Mouse (Mus musculus) hindbrain, postnatal 0 days (tissue): Measurements from ENCODE around the gene Jade2. TPM values are rescaled to one million over a fixed set of nuclear protein-coding genes. Genes with fewer than 3 reads are reported as not detected.

ENCODE experiments used
- ATAC-seq: fragments of 200-750 bp; cut with Nextera tagmentation; 2 replicates; pipeline ENCODE4 v1.8.0; 2017; ENCODE audit warnings: mild to moderate bottlenecking, moderate TSS enrichment, moderate library complexity
- DNase-seq: peaks from one replicate; pipeline ENCODE4 v3.0.0-alpha.2; 2015; ENCODE audit warnings: low spot score
- H3K27ac ChIP-seq: fragments of 300-500 bp; sonication (generic); 2 replicates; pipeline ENCODE4 v1.5.1; 2014; ENCODE audit warnings: mild to moderate bottlenecking
- H3K27me3 ChIP-seq: fragments of 300-500 bp; sonication (generic); 2 replicates; pipeline ENCODE4 v1.6.1; 2014; ENCODE audit warnings: low read length, mixed read lengths; ENCODE audit not compliant: insufficient read depth
- H3K36me3 ChIP-seq: fragments of 300-500 bp; sonication (generic); 2 replicates; pipeline ENCODE4 v1.6.1; 2014; ENCODE audit warnings: low read length, mixed read lengths; ENCODE audit not compliant: insufficient read depth
- H3K4me1 ChIP-seq: fragments of 300-500 bp; sonication (generic); 2 replicates; pipeline ENCODE4 v1.6.1; 2014; ENCODE audit warnings: antibody characterized with exemption, low read length, mixed read lengths; ENCODE audit not compliant: insufficient read depth
- H3K4me2 ChIP-seq: fragments of 300-500 bp; sonication (generic); 2 replicates; pipeline ENCODE4 v1.6.1; 2014; ENCODE audit warnings: low read depth, mild to moderate bottlenecking, low read length, moderate library complexity, mixed read lengths
- H3K4me3 ChIP-seq: fragments of 300-500 bp; sonication (generic); 2 replicates; pipeline ENCODE4 v1.5.1; 2014; ENCODE audit warnings: low read length
- H3K9ac ChIP-seq: fragments of 300-500 bp; sonication (generic); replicated peaks from 2 replicates; pipeline ENCODE4 v1.6.1; 2014; ENCODE audit warnings: mild to moderate bottlenecking, low read length, moderate library complexity, mixed read lengths
- H3K9me3 ChIP-seq: fragments of 300-500 bp; sonication (generic); 2 replicates; pipeline ENCODE4 v1.6.1; 2016; ENCODE audit warnings: low read length, mixed read lengths
- CTCF ChIP-seq: IDR thresholded peaks from 2 replicates; pipeline ENCODE4 v1.5.1; 2016; ENCODE audit warnings: antibody characterized with exemption, control low read depth, low read depth
- WGBS: fragments of 180-500 bp; shearing (Covaris S2); extraction: QIAGEN DNeasy Blood & Tissue Kit; methylation state at CpG from one replicate; pipeline ENCODE4 v1.1.7; 2014; 5-methylcytosine and 5-hydroxymethylcytosine counted together
- polyA plus RNA-seq: library from polyadenylated mRNA; unstranded; fragments of >200 nt; fragmentation: Nextera tagmentation; extraction: Ambion mirVana; gene quantifications from 2 replicates; pipeline ENCODE4 v1.2.1, GENCODE M21; 2015
- total RNA-seq: library from RNA; depleted of rRNA; stranded (reverse); fragments of >200 nt; gene quantifications from 2 replicates; pipeline ENCODE4 v1.2.3, GENCODE M21; 2014

Jade2 gene
- total and polyA plus RNA-seq, 2 experiments from 2014 or later = 1.1 to 4.3 TPM

- TF ChIP-seq CTCF = no peak
- Histone ChIP-seq H3K36me3 (peaks cover 9% of the 10 kb centered on the region; the same call in 1 of the 2 replicates), H3K4me1 (0 out of 2 replicates have a peak, but pooled peaks cover 5% of the 10 kb centered on the region), H3K27ac (no peak overlapping the region), H3K4me3 (no peak overlapping the region), H3K4me2 (no peak overlapping the region), H3K9me3 (no peaks in the 10 kb centered on the region), H3K9ac (no peak overlapping the region), H3K27me3 (no peaks in the 10 kb centered on the region)
- WGBS = 91% methylated on average over 19 of the region's 19 CpGs
- ATAC-seq (no peak), DNase-seq (no peak)
These were observed 32.5 kb downstream of the Jade2 start for GRCm38 (mm10) chr11:51824867-51825424.

GRCm38 (mm10) chr11:51823963-51824753 is 33.3 kb downstream of the Jade2 start:
- WGBS = 81% methylated on average over 3 of the region's 3 CpGs
- no peak overlapping the region for H3K27ac ChIP-seq
- H3K9ac ChIP-seq = no peak overlapping the region
- DNase-seq (no peak), ATAC-seq (no peak; the same call in 1 of the 2 replicates)
- H3K27me3 ChIP-seq = no peaks in the 10 kb centered on the region
- no peak overlapping the region for H3K4me3 ChIP-seq
- no peak for TF ChIP-seq CTCF
- H3K4me2 ChIP-seq = no peak overlapping the region
- H3K36me3 ChIP-seq = peaks cover 9% of the 10 kb centered on the region; the same call in 1 of the 2 replicates
- H3K4me1 ChIP-seq = 0 out of 2 replicates have a peak, but pooled peaks cover 5% of the 10 kb centered on the region
- H3K9me3 ChIP-seq = no peaks in the 10 kb centered on the region

GRCm38 (mm10) chr11:51823271-51823670 is 34.2 kb downstream of the Jade2 start:
- peak; percentile 82 for ATAC-seq
- Histone ChIP-seq H3K9ac (no peak overlapping the region), H3K36me3 (peaks cover 9% of the 10 kb centered on the region; the same call in 1 of the 2 replicates), H3K27ac (no peak overlapping the region), H3K27me3 (no peaks in the 10 kb centered on the region), H3K4me2 (no peak overlapping the region), H3K4me3 (no peak overlapping the region), H3K9me3 (no peaks in the 10 kb centered on the region), H3K4me1 (0 out of 2 replicates have a peak, but pooled peaks cover 5% of the 10 kb centered on the region)
- no peak for TF ChIP-seq CTCF
- WGBS = 24% methylated on average over 11 of the region's 11 CpGs
- DNase-seq = peak; percentile 51

GRCm38 (mm10) chr11:51822736-51823135 is 34.7 kb downstream of the Jade2 start:
- H3K9ac ChIP-seq = no peak overlapping the region
- 14% methylated on average over 4 of the region's 4 CpGs for WGBS
- no peaks in the 10 kb centered on the region for H3K9me3 ChIP-seq
- no peak for DNase-seq
- H3K36me3 ChIP-seq = peaks cover 9% of the 10 kb centered on the region; the same call in 1 of the 2 replicates
- H3K4me3 ChIP-seq = no peak overlapping the region
- no peak for TF ChIP-seq CTCF
- no peak for ATAC-seq
- no peaks in the 10 kb centered on the region for H3K27me3 ChIP-seq
- 0 out of 2 replicates have a peak, but pooled peaks cover 5% of the 10 kb centered on the region for H3K4me1 ChIP-seq
- no peak overlapping the region for H3K27ac ChIP-seq
- H3K4me2 ChIP-seq = no peak overlapping the region

GRCm38 (mm10) chr11:51820861-51821260 is 36.6 kb downstream of the Jade2 start:
- no peak for ATAC-seq
- peak; percentile 82 for TF ChIP-seq CTCF
- no peak overlapping the region for H3K27ac ChIP-seq
- H3K4me1 ChIP-seq = 0 out of 2 replicates have a peak, but pooled peaks cover 5% of the 10 kb centered on the region
- peak; percentile 81 for DNase-seq
- H3K4me3 ChIP-seq = no peak overlapping the region
- H3K36me3 ChIP-seq = peaks cover 8% of the 10 kb centered on the region
- no peak overlapping the region for H3K4me2 ChIP-seq
- whole genome bisulfite sequencing = 39% methylated on average over 11 of the region's 11 CpGs
- no peaks in the 10 kb centered on the region for H3K9me3 ChIP-seq
- no peak overlapping the region for H3K9ac ChIP-seq
- H3K27me3 ChIP-seq = no peaks in the 10 kb centered on the region

- ATAC-seq = no peak
- Histone ChIP-seq H3K27me3 (no peaks in the 10 kb centered on the region), H3K4me1 (0 out of 2 replicates have a peak, but pooled peaks cover 5% of the 10 kb centered on the region), H3K4me2 (no peak overlapping the region), H3K4me3 (no peak overlapping the region), H3K9ac (no peak overlapping the region), H3K9me3 (no peaks in the 10 kb centered on the region), H3K36me3 (peaks cover 12% of the 10 kb centered on the region), H3K27ac (no peak overlapping the region)
- 78% methylated on average over 3 of the region's 3 CpGs for WGBS
- TF ChIP-seq CTCF = peak; percentile 49
- DNase-seq = peak; percentile 42
These were observed 37.5 kb downstream of the Jade2 start for GRCm38 (mm10) chr11:51819964-51820363.
